Mouse (Mus musculus) embryonic facial prominence, embryonic 14.5 days (tissue): ENCODE measurements at regions not wholly inside any gene's neighbourhood (a gene's known extent, or its start where the extent isn't known, plus 50 kb on each side); places are given as distances from the start of the nearest gene placed in this dataset.
A peak's percentile ranks its signal among the peaks of the same experiment; 100 is the strongest.

Source experiments
- ATAC-seq: fragments of 200-750 bp; cut with Nextera tagmentation; 2 replicates; pipeline ENCODE4 v1.8.0; 2017; ENCODE audit warnings: low read depth, moderate number of reproducible peaks, moderate TSS enrichment
- DNase-seq: peaks from one replicate; pipeline ENCODE4 v3.0.0-alpha.2; 2015; ENCODE audit warnings: low spot score
- H3K27ac ChIP-seq: fragments of 300-500 bp; sonication (generic); replicated peaks from 2 replicates; pipeline ENCODE4 v1.5.1; 2014; ENCODE audit warnings: low read depth, mild to moderate bottlenecking, low read length, moderate library complexity
- H3K27me3 ChIP-seq: fragments of 300-500 bp; sonication (generic); replicated peaks from 2 replicates; pipeline ENCODE4 v1.6.1; 2014; ENCODE audit warnings: low read length; ENCODE audit not compliant: control insufficient read depth, insufficient read depth
- H3K36me3 ChIP-seq: fragments of 300-500 bp; sonication (generic); 2 replicates; pipeline ENCODE4 v1.6.1; 2014; ENCODE audit warnings: low read length, mixed read lengths; ENCODE audit not compliant: control insufficient read depth, insufficient read depth
- H3K4me1 ChIP-seq: fragments of 300-500 bp; sonication (generic); 2 replicates; pipeline ENCODE4 v1.6.1; 2014; ENCODE audit warnings: antibody characterized with exemption, low read length; ENCODE audit not compliant: control insufficient read depth, insufficient read depth
- H3K4me2 ChIP-seq: fragments of 300-500 bp; sonication (generic); 2 replicates; pipeline ENCODE4 v1.6.1; 2014; ENCODE audit warnings: low read depth, mild to moderate bottlenecking, low read length, moderate library complexity, mixed read lengths
- H3K4me3 ChIP-seq: fragments of 300-500 bp; sonication (generic); 2 replicates; pipeline ENCODE4 v1.5.1; 2014; ENCODE audit warnings: low read depth, mild to moderate bottlenecking, low read length
- H3K9ac ChIP-seq: fragments of 300-500 bp; sonication (generic); 2 replicates; pipeline ENCODE4 v1.6.1; 2014; ENCODE audit warnings: low read depth, mild to moderate bottlenecking, low read length, moderate library complexity, mixed read lengths
- H3K9me3 ChIP-seq: fragments of 300-500 bp; sonication (generic); 2 replicates; pipeline ENCODE4 v1.6.1; 2016; ENCODE audit warnings: low read length; ENCODE audit not compliant: control insufficient read depth
- WGBS: fragments of 180-500 bp; shearing (Covaris S2); extraction: QIAGEN DNeasy Blood & Tissue Kit; methylation state at CpG from one replicate; pipeline ENCODE4 v1.1.7; 2014; 5-methylcytosine and 5-hydroxymethylcytosine counted together

GRCm38 (mm10) chr1:189584831-189585230 is 103.1 kb downstream of the Cenpf start:
- no peaks in the 10 kb centered on the region for H3K4me1 ChIP-seq
- no peaks in the 10 kb centered on the region for H3K27me3 ChIP-seq
- no peaks in the 10 kb centered on the region for H3K36me3 ChIP-seq
- H3K27ac ChIP-seq, result no peak overlapping the region
- 49% methylated on average over 3 of the region's 3 CpGs for WGBS
- H3K9me3 ChIP-seq, result peaks cover 7% of the 10 kb centered on the region; the same call in 1 of the 2 replicates
- DNase-seq, result no peak
- no peak for ATAC-seq
- H3K4me3 ChIP-seq, result no peak overlapping the region
- no peak overlapping the region for H3K4me2 ChIP-seq
- no peak overlapping the region for H3K9ac ChIP-seq

GRCm38 (mm10) chr1:189581427-189581826 is 106.5 kb downstream of the Cenpf start:
- WGBS, result 94% methylated on average over 4 of the region's 4 CpGs
- no peaks in the 10 kb centered on the region for H3K36me3 ChIP-seq

GRCm38 (mm10) chr1:189579358-189579757 is 108.5 kb downstream of the Cenpf start:
- no peaks in the 10 kb centered on the region for H3K27me3 ChIP-seq
- H3K4me1 ChIP-seq, result no peaks in the 10 kb centered on the region
- H3K4me3 ChIP-seq, result no peak overlapping the region
- no peak overlapping the region for H3K4me2 ChIP-seq
- H3K9me3 ChIP-seq, result no peaks in the 10 kb centered on the region
- H3K36me3 ChIP-seq, result no peaks in the 10 kb centered on the region
- 71% methylated on average over 2 of the region's 2 CpGs for WGBS
- no peak overlapping the region for H3K9ac ChIP-seq
- ATAC-seq (peak; percentile 53; the same call in 1 of the 2 replicates), DNase-seq (peak; percentile 75)
- no peak overlapping the region for H3K27ac ChIP-seq

More at GRCm38 (mm10) chr1:189581427-189581826, 106.5 kb downstream of the Cenpf start:
- no peaks in the 10 kb centered on the region for H3K27me3 ChIP-seq
- ATAC-seq, result no peak
- H3K4me2 ChIP-seq, result no peak overlapping the region
- H3K4me3 ChIP-seq, result no peak overlapping the region
- no peak for DNase-seq
- H3K4me1 ChIP-seq, result no peaks in the 10 kb centered on the region
- no peak overlapping the region for H3K27ac ChIP-seq
- H3K9ac ChIP-seq, result no peak overlapping the region
- H3K9me3 ChIP-seq, result no peaks in the 10 kb centered on the region

- no peak overlapping the region for H3K4me3 ChIP-seq
- no peak overlapping the region for H3K27ac ChIP-seq
- peak; percentile 59 for DNase-seq
- no peaks in the 10 kb centered on the region for H3K27me3 ChIP-seq
- H3K9me3 ChIP-seq, result no peaks in the 10 kb centered on the region
- no peak for ATAC-seq
- no peak overlapping the region for H3K9ac ChIP-seq
- no peak overlapping the region for H3K4me2 ChIP-seq
- no peaks in the 10 kb centered on the region for H3K36me3 ChIP-seq
- no peaks in the 10 kb centered on the region for H3K4me1 ChIP-seq
- 36% methylated on average over 11 of the region's 11 CpGs for WGBS
These were observed 111.4 kb downstream of the Cenpf start for GRCm38 (mm10) chr1:189576311-189577002.

GRCm38 (mm10) chr1:189575525-189576240 is 112.2 kb downstream of the Cenpf start:
- 85% methylated on average over 10 of the region's 10 CpGs for WGBS
- DNase-seq (no peak), ATAC-seq (no peak)
- no peaks in the 10 kb centered on the region for H3K4me1 ChIP-seq
- no peak overlapping the region for H3K4me3 ChIP-seq
- H3K36me3 ChIP-seq, result no peaks in the 10 kb centered on the region
- no peak overlapping the region for H3K4me2 ChIP-seq
- no peak overlapping the region for H3K9ac ChIP-seq
- no peaks in the 10 kb centered on the region for H3K27me3 ChIP-seq
- H3K9me3 ChIP-seq, result no peaks in the 10 kb centered on the region
- H3K27ac ChIP-seq, result no peak overlapping the region

GRCm38 (mm10) chr1:189566491-189566890 is 121.4 kb downstream of the Cenpf start:
- H3K9me3 ChIP-seq, result peaks cover 4% of the 10 kb centered on the region; the same call in 1 of the 2 replicates
- no peak overlapping the region for H3K4me2 ChIP-seq
- H3K27me3 ChIP-seq, result no peaks in the 10 kb centered on the region
- WGBS, result 35% methylated on average over 7 of the region's 7 CpGs
- no peak overlapping the region for H3K9ac ChIP-seq
- no peaks in the 10 kb centered on the region for H3K4me1 ChIP-seq
- H3K4me3 ChIP-seq, result no peak overlapping the region
- ATAC-seq, result no peak
- DNase-seq, result no peak
- H3K36me3 ChIP-seq, result no peaks in the 10 kb centered on the region
- H3K27ac ChIP-seq, result no peak overlapping the region

GRCm38 (mm10) chr1:189561831-189562230 is 126.1 kb downstream of the Cenpf start:
- no peak overlapping the region for H3K27ac ChIP-seq
- no peak overlapping the region for H3K4me3 ChIP-seq
- H3K9ac ChIP-seq, result no peak overlapping the region
- H3K27me3 ChIP-seq, result no peaks in the 10 kb centered on the region
- DNase-seq, result no peak
- 67% methylated on average over 12 of the region's 12 CpGs for WGBS
- no peak for ATAC-seq
- H3K4me1 ChIP-seq, result 0 out of 2 replicates have a peak, but pooled peaks cover 3% of the 10 kb centered on the region
- H3K9me3 ChIP-seq, result peaks cover 4% of the 10 kb centered on the region; the same call in 1 of the 2 replicates
- no peaks in the 10 kb centered on the region for H3K36me3 ChIP-seq
- no peak overlapping the region for H3K4me2 ChIP-seq

- DNase-seq (no peak), ATAC-seq (no peak)
- H3K9me3 ChIP-seq, result peaks cover 7% of the 10 kb centered on the region; the same call in 1 of the 2 replicates
- 29% methylated on average over 10 of the region's 10 CpGs for WGBS
- no peak overlapping the region for H3K4me2 ChIP-seq
- H3K27me3 ChIP-seq, result no peaks in the 10 kb centered on the region
- H3K27ac ChIP-seq, result no peak overlapping the region
- no peaks in the 10 kb centered on the region for H3K36me3 ChIP-seq
- no peak overlapping the region for H3K4me3 ChIP-seq
- H3K4me1 ChIP-seq, result 0 out of 2 replicates have a peak, but pooled peaks cover 3% of the 10 kb centered on the region
- no peak overlapping the region for H3K9ac ChIP-seq
These were observed 127.3 kb downstream of the Cenpf start for GRCm38 (mm10) chr1:189560576-189560975.
